Mouse (Mus musculus) spleen, adult 18-20 months (tissue): ENCODE results near the gene Olfm3.

Experiments
- DNase-seq, 2 experiments: peaks; one replicate each; pipeline ENCODE4 v3.0.0; 2022; ENCODE audit warnings: mixed read lengths in 2 of 2

Gene Olfm3

GRCm38 (mm10) chr3:115081371-115081770, 177.5 kb downstream of the Olfm3 start:
- DNase-seq: no peak

- no peak for DNase-seq
Measured at GRCm38 (mm10) chr3:115082947-115083346, 179.1 kb downstream of the Olfm3 start.

- no peak for DNase-seq
Measured at GRCm38 (mm10) chr3:115088281-115088680, 184.4 kb downstream of the Olfm3 start.

- no peak for DNase-seq
Measured at GRCm38 (mm10) chr3:115090670-115091069, 186.8 kb downstream of the Olfm3 start.

- DNase-seq: no peak
Measured at GRCm38 (mm10) chr3:115095496-115095895, 191.6 kb downstream of the Olfm3 start.

- DNase-seq: no peak
Measured at GRCm38 (mm10) chr3:115099590-115099989, 195.7 kb downstream of the Olfm3 start.

GRCm38 (mm10) chr3:115104155-115104801, 200.4 kb downstream of the Olfm3 start:
- DNase-seq: no peak

- DNase-seq: no peak
Measured at GRCm38 (mm10) chr3:115104802-115105493, 201.1 kb downstream of the Olfm3 start.

GRCm38 (mm10) chr3:115145722-115146121, 241.8 kb downstream of the Olfm3 start:
- no peak for DNase-seq

GRCm38 (mm10) chr3:115146244-115146643, 242.4 kb downstream of the Olfm3 start:
- no peak for DNase-seq

- DNase-seq: no peak
Measured at GRCm38 (mm10) chr3:115158903-115159473, 255.1 kb downstream of the Olfm3 start.

- DNase-seq: no peak
Measured at GRCm38 (mm10) chr3:115174625-115175024, 270.7 kb downstream of the Olfm3 start.
